Mouse (Mus musculus): ENCODE data around the gene Adgra3. TPM values are rescaled to one million over a fixed set of nuclear protein-coding genes. Genes with fewer than 3 reads are reported as not detected.

Gene Adgra3
- total RNA-seq (2023; ENCODE audit: inconsistent age) = not detected in 4 replicates

GRCm38 (mm10) chr5:50058421-50059286, at the start of gene Adgra3:
Adgra3 (minus strand) TSS chr5:50059006.

All from B cell, adult (primary cell).